Mouse (Mus musculus) heart, embryonic 13.5 days (tissue): ENCODE data around the gene Gm8082. TPM values are rescaled to one million over a fixed set of nuclear protein-coding genes. Genes with fewer than 3 reads are reported as not detected.
"Not testable (repeated sequence)": the region's sequence is repeated elsewhere in the genome, so short reads cannot be mapped to it uniquely, and the experiment has no call there.

Experiments used
- ATAC-seq: fragments of 200-750 bp; cut with Nextera tagmentation; 2 replicates; pipeline ENCODE4 v1.8.0; 2017; ENCODE audit warnings: moderate TSS enrichment; ENCODE audit not compliant: insufficient number of reproducible peaks, low FRiP score, low TSS enrichment; ENCODE audit errors: extremely low read depth
- H3K27ac ChIP-seq: fragments of 300-500 bp; sonication (generic); replicated peaks from 2 replicates; pipeline ENCODE4 v1.5.1; 2015; ENCODE audit warnings: moderate library complexity, mild to moderate bottlenecking, inconsistent platforms
- H3K27me3 ChIP-seq: fragments of 300-500 bp; sonication (generic); replicated peaks from 2 replicates; pipeline ENCODE4 v1.6.1; 2015; ENCODE audit warnings: mild to moderate bottlenecking, inconsistent platforms
- H3K36me3 ChIP-seq: fragments of 300-500 bp; sonication (generic); 2 replicates; pipeline ENCODE4 v1.6.1; 2015; ENCODE audit warnings: mild to moderate bottlenecking, inconsistent platforms
- H3K4me1 ChIP-seq: fragments of 300-500 bp; sonication (generic); 2 replicates; pipeline ENCODE4 v1.6.1; 2015; ENCODE audit warnings: inconsistent platforms
- H3K4me2 ChIP-seq: fragments of 300-500 bp; sonication (generic); 2 replicates; pipeline ENCODE4 v1.6.1; 2015; ENCODE audit warnings: inconsistent platforms, mild to moderate bottlenecking, moderate library complexity
- H3K4me3 ChIP-seq: fragments of 300-500 bp; sonication (generic); 2 replicates; pipeline ENCODE4 v1.5.1; 2015; ENCODE audit warnings: moderate library complexity, mild to moderate bottlenecking, inconsistent platforms
- H3K9ac ChIP-seq: fragments of 300-500 bp; sonication (generic); 2 replicates; pipeline ENCODE4 v1.6.1; 2015; ENCODE audit warnings: inconsistent platforms, mild to moderate bottlenecking, moderate library complexity
- H3K9me3 ChIP-seq: fragments of 300-500 bp; sonication (generic); 2 replicates; pipeline ENCODE4 v1.6.1; 2016; ENCODE audit warnings: inconsistent platforms
- WGBS: fragments of 180-500 bp; shearing (Covaris S2); methylation state at CpG from one replicate; pipeline ENCODE4 v1.1.7; 2015; ENCODE audit warnings: mixed read lengths; 5-methylcytosine and 5-hydroxymethylcytosine counted together
- polyA plus RNA-seq: library from polyadenylated mRNA; unstranded; fragments of >200 nt; fragmentation: Nextera tagmentation; extraction: Ambion mirVana; gene quantifications from 2 replicates; pipeline ENCODE4 v1.2.1, GENCODE M21; 2015

Gm8082 gene
- polyA plus RNA-seq = not detected in 2 replicates

GRCm38 (mm10) chr14:42993524-42993923 is at the start of gene Gm8082:
Gene Gm8082 (minus strand): TSS chr14:42993624.
- H3K9me3 ChIP-seq, H3K36me3 ChIP-seq, ATAC-seq, H3K27me3 ChIP-seq, H3K9ac ChIP-seq, H3K4me1 ChIP-seq, H3K4me2 ChIP-seq, H3K27ac ChIP-seq, H3K4me3 ChIP-seq: not testable (repeated sequence)
- WGBS = no CpG with 5 or more reads among the region's 1 CpGs

- not testable (repeated sequence) for H3K9me3 ChIP-seq, ATAC-seq
Observed at GRCm38 (mm10) chr14:43015528-43015927, 22.1 kb upstream of the Gm8082 start, which contains the start of gene Gm10376. Gene Gm10376 (minus strand): TSS chr14:43015628.

More at GRCm38 (mm10) chr14:43015528-43015927, 22.1 kb upstream of the Gm8082 start, which contains the start of gene Gm10376:
- not testable (repeated sequence) for H3K4me2 ChIP-seq, H3K36me3 ChIP-seq, H3K27me3 ChIP-seq, H3K9ac ChIP-seq, H3K4me3 ChIP-seq, H3K27ac ChIP-seq, H3K4me1 ChIP-seq

Other genes with a start within 250 kb of the Gm8082 start
- gene Gm3015, start 224.8 kb downstream of the Gm8082 start, polyA plus RNA-seq = not detected in 2 replicates
- gene Gm10377, start 195.6 kb downstream of the Gm8082 start, polyA plus RNA-seq = not detected in 2 replicates
- not detected in 2 replicates for gene Gm21977, start 140.1 kb downstream of the Gm8082 start, polyA plus RNA-seq
- not detected in 2 replicates for gene Gm10376, start 22.0 kb upstream of the Gm8082 start, polyA plus RNA-seq
- gene Gm8094, start 83.0 kb upstream of the Gm8082 start, polyA plus RNA-seq = 0.10 TPM in 1 of 2 replicates, not detected in the other
- gene Gm8104, start 107.0 kb upstream of the Gm8082 start, polyA plus RNA-seq = 0.19 and 0.22 TPM in 2 replicates
- not detected in 2 replicates for gene Gm7233, start 186.2 kb upstream of the Gm8082 start, polyA plus RNA-seq
- gene Gm8122, start 241.7 kb upstream of the Gm8082 start, polyA plus RNA-seq = not detected in 2 replicates